Mouse (Mus musculus) embryonic facial prominence, embryonic 12.5 days (tissue): ENCODE results near the gene Ambra1. TPM values are rescaled to one million over a fixed set of nuclear protein-coding genes. Genes with fewer than 3 reads are reported as not detected.

ENCODE experiments used
- ATAC-seq: fragments of 200-750 bp; cut with Nextera tagmentation; 2 replicates; pipeline ENCODE4 v1.8.0; 2017; ENCODE audit not compliant: insufficient number of reproducible peaks, insufficient read depth, low FRiP score, low TSS enrichment
- H3K27ac ChIP-seq: fragments of 300-500 bp; sonication (generic); 2 replicates; pipeline ENCODE4 v1.5.1; 2016; ENCODE audit warnings: mild to moderate bottlenecking
- H3K27me3 ChIP-seq: fragments of 300-500 bp; sonication (generic); 2 replicates; pipeline ENCODE4 v1.6.1; 2016; ENCODE audit warnings: mild to moderate bottlenecking, moderate library complexity
- H3K36me3 ChIP-seq: fragments of 300-500 bp; sonication (generic); 2 replicates; pipeline ENCODE4 v1.6.1; 2016; ENCODE audit warnings: mild to moderate bottlenecking
- H3K4me1 ChIP-seq: fragments of 300-500 bp; sonication (generic); 2 replicates; pipeline ENCODE4 v1.6.1; 2016
- H3K4me2 ChIP-seq: fragments of 300-500 bp; sonication (generic); replicated peaks from 2 replicates; pipeline ENCODE4 v1.6.1; 2016; ENCODE audit warnings: mild to moderate bottlenecking, moderate library complexity
- H3K4me3 ChIP-seq: fragments of 300-500 bp; sonication (generic); 2 replicates; pipeline ENCODE4 v1.5.1; 2016; ENCODE audit warnings: mild to moderate bottlenecking
- H3K9ac ChIP-seq: fragments of 300-500 bp; sonication (generic); 2 replicates; pipeline ENCODE4 v1.6.1; 2016; ENCODE audit warnings: mild to moderate bottlenecking, moderate library complexity
- H3K9me3 ChIP-seq: fragments of 300-500 bp; sonication (generic); 2 replicates; pipeline ENCODE4 v1.6.1; 2016; ENCODE audit warnings: mild to moderate bottlenecking, moderate library complexity
- WGBS: fragments of 180-500 bp; shearing (Covaris S2); methylation state at CpG from one replicate; pipeline ENCODE4 v1.1.7; 2016; 5-methylcytosine and 5-hydroxymethylcytosine counted together
- polyA plus RNA-seq: library from polyadenylated mRNA; unstranded; fragments of >200 nt; fragmentation: Nextera tagmentation; extraction: Ambion mirVana; gene quantifications from 2 replicates; pipeline ENCODE4 v1.2.1, GENCODE M21; 2016

Ambra1 gene
- polyA plus RNA-seq, 1 experiment from 2014 or later, result 21.9 TPM

GRCm38 (mm10) chr2:91958049-91958448, 228.1 kb downstream of the Ambra1 start:
- no peaks in the 10 kb centered on the region for H3K27me3 ChIP-seq
- 91% methylated on average over 8 of the region's 8 CpGs for whole genome bisulfite sequencing
- no peak overlapping the region for H3K4me3 ChIP-seq
- no peak overlapping the region for H3K27ac ChIP-seq
- H3K9me3 ChIP-seq, result no peaks in the 10 kb centered on the region
- H3K4me2 ChIP-seq, result no peak overlapping the region
- ATAC-seq, result no peak
- H3K4me1 ChIP-seq, result peaks cover 44% of the 10 kb centered on the region
- H3K36me3 ChIP-seq, result no peaks in the 10 kb centered on the region
- H3K9ac ChIP-seq, result no peak overlapping the region

- Histone ChIP-seq H3K9ac (no peak overlapping the region), H3K4me3 (no peak overlapping the region), H3K4me2 (no peak overlapping the region), H3K36me3 (no peaks in the 10 kb centered on the region), H3K9me3 (no peaks in the 10 kb centered on the region), H3K27ac (no peak overlapping the region), H3K4me1 (peaks cover 42% of the 10 kb centered on the region), H3K27me3 (no peaks in the 10 kb centered on the region)
- 44% methylated on average over 10 of the region's 10 CpGs for WGBS
- ATAC-seq, result no peak
Observed at GRCm38 (mm10) chr2:91958701-91959457, 228.9 kb downstream of the Ambra1 start.

- Histone ChIP-seq H3K27me3 (0 out of 2 replicates have a peak, but pooled peaks cover 3% of the 10 kb centered on the region), H3K9ac (no peak overlapping the region), H3K9me3 (no peaks in the 10 kb centered on the region), H3K27ac (no peak overlapping the region), H3K4me3 (no peak overlapping the region), H3K4me1 (peaks cover 41% of the 10 kb centered on the region), H3K36me3 (no peaks in the 10 kb centered on the region), H3K4me2 (no peak overlapping the region)
- WGBS, result 75% methylated on average over 11 of the region's 11 CpGs
- ATAC-seq, result no peak
Observed at GRCm38 (mm10) chr2:91959544-91960410, 229.8 kb downstream of the Ambra1 start.

- no peak overlapping the region for H3K9ac ChIP-seq
- H3K36me3 ChIP-seq, result no peaks in the 10 kb centered on the region
- H3K9me3 ChIP-seq, result no peaks in the 10 kb centered on the region
- 93% methylated on average over 5 of the region's 5 CpGs for WGBS
- no peak overlapping the region for H3K4me2 ChIP-seq
- ATAC-seq, result no peak
- H3K27ac ChIP-seq, result no peak overlapping the region
- H3K4me3 ChIP-seq, result no peak overlapping the region
- 0 out of 2 replicates have a peak, but pooled peaks cover 3% of the 10 kb centered on the region for H3K27me3 ChIP-seq
- peaks cover 46% of the 10 kb centered on the region for H3K4me1 ChIP-seq
Observed at GRCm38 (mm10) chr2:91960459-91960858, 230.5 kb downstream of the Ambra1 start.

GRCm38 (mm10) chr2:91961901-91962761, 232.2 kb downstream of the Ambra1 start:
- no peak for ATAC-seq
- no peaks in the 10 kb centered on the region for H3K36me3 ChIP-seq
- peak overlapping the region; percentile 88 for H3K4me3 ChIP-seq
- H3K27me3 ChIP-seq, result 0 out of 2 replicates have a peak, but pooled peaks cover 3% of the 10 kb centered on the region
- peak overlapping the region; percentile 93 for H3K4me2 ChIP-seq
- peak overlapping the region; percentile 92 for H3K9ac ChIP-seq
- H3K4me1 ChIP-seq, result peaks cover 43% of the 10 kb centered on the region
- no peaks in the 10 kb centered on the region for H3K9me3 ChIP-seq
- 53% methylated on average over 4 of the region's 4 CpGs for WGBS
- H3K27ac ChIP-seq, result no peak overlapping the region

GRCm38 (mm10) chr2:91962864-91963401, 233.0 kb downstream of the Ambra1 start:
- Histone ChIP-seq H3K9ac (peak overlapping the region; percentile 92), H3K9me3 (no peaks in the 10 kb centered on the region), H3K4me2 (peak overlapping the region; percentile 93), H3K36me3 (no peaks in the 10 kb centered on the region), H3K4me1 (peaks cover 37% of the 10 kb centered on the region), H3K27ac (peak overlapping the region; percentile 80), H3K4me3 (peak overlapping the region; percentile 88), H3K27me3 (0 out of 2 replicates have a peak, but pooled peaks cover 3% of the 10 kb centered on the region)
- 1% methylated on average over 39 of the region's 39 CpGs for WGBS
- ATAC-seq, result peak; percentile 13

GRCm38 (mm10) chr2:91963443-91963932, 233.6 kb downstream of the Ambra1 start:
- Histone ChIP-seq H3K9me3 (no peaks in the 10 kb centered on the region), H3K27me3 (0 out of 2 replicates have a peak, but pooled peaks cover 3% of the 10 kb centered on the region), H3K27ac (peak overlapping the region; percentile 80), H3K4me1 (peaks cover 35% of the 10 kb centered on the region), H3K4me2 (peak overlapping the region; percentile 93), H3K9ac (peak overlapping the region; percentile 92), H3K4me3 (peak overlapping the region; percentile 88), H3K36me3 (no peaks in the 10 kb centered on the region)
- ATAC-seq, result peak; percentile 93
- under 1% methylated on average over 43 of the region's 57 CpGs for whole genome bisulfite sequencing

- peak overlapping the region; percentile 17 for H3K4me3 ChIP-seq
- H3K36me3 ChIP-seq, result no peaks in the 10 kb centered on the region
- no peaks in the 10 kb centered on the region for H3K9me3 ChIP-seq
- no peak for ATAC-seq
- 64% methylated on average over 3 of the region's 3 CpGs for WGBS
- H3K27me3 ChIP-seq, result 0 out of 2 replicates have a peak, but pooled peaks cover 3% of the 10 kb centered on the region
- peaks cover 28% of the 10 kb centered on the region for H3K4me1 ChIP-seq
- no peak overlapping the region; the same call in 1 of the 2 replicates for H3K27ac ChIP-seq
- H3K9ac ChIP-seq, result no peak overlapping the region
- H3K4me2 ChIP-seq, result peak overlapping the region; percentile 33
Observed at GRCm38 (mm10) chr2:91964610-91965204, 234.8 kb downstream of the Ambra1 start.

- WGBS, result 13% methylated on average over 20 of the region's 20 CpGs
- Histone ChIP-seq H3K4me3 (peak overlapping the region; percentile 17), H3K9me3 (no peaks in the 10 kb centered on the region), H3K36me3 (no peaks in the 10 kb centered on the region), H3K27me3 (peaks cover 6% of the 10 kb centered on the region; the same call in 1 of the 2 replicates), H3K9ac (0 out of 2 replicates have a peak overlapping the region, but pooled peaks have one; percentile 11), H3K4me1 (peaks cover 26% of the 10 kb centered on the region), H3K4me2 (peak overlapping the region; percentile 33), H3K27ac (no peak overlapping the region; the same call in 1 of the 2 replicates)
- no peak for ATAC-seq
Observed at GRCm38 (mm10) chr2:91965417-91965816, 235.5 kb downstream of the Ambra1 start.

- Histone ChIP-seq H3K36me3 (no peaks in the 10 kb centered on the region), H3K9me3 (no peaks in the 10 kb centered on the region), H3K4me2 (no peak overlapping the region), H3K4me3 (no peak overlapping the region), H3K27me3 (peaks cover 11% of the 10 kb centered on the region; the same call in 1 of the 2 replicates), H3K9ac (no peak overlapping the region), H3K4me1 (peaks cover 31% of the 10 kb centered on the region), H3K27ac (no peak overlapping the region)
- whole genome bisulfite sequencing, result 85% methylated on average over 5 of the region's 5 CpGs
- ATAC-seq, result no peak
Observed at GRCm38 (mm10) chr2:91966367-91966766, 236.4 kb downstream of the Ambra1 start.
